Mouse (Mus musculus) gastrocnemius, postnatal 36 days (tissue): ENCODE measurements at regions not wholly inside any gene's neighbourhood (a gene's known extent, or its start where the extent isn't known, plus 50 kb on each side); places are given as distances from the start of the nearest gene placed in this dataset.

Source experiments
- DNase-seq, 2 experiments: peaks; one replicate each; pipeline ENCODE4 v3.0.0; 2022
- intact Hi-C: fragments of 180-260 bp; cut with DNase I; formaldehyde crosslinking; loops from one replicate; pipeline ENCODE4 v1.15.1; 2025

GRCm38 (mm10) chr1:133549816-133550215 lies 60.3 kb downstream of the Snrpe start:
- no peak for DNase-seq
- intact Hi-C loops: no loop called here

GRCm38 (mm10) chr1:133548971-133549370 lies 61.1 kb downstream of the Snrpe start:
- intact Hi-C loops: no loop called here
- no peak for DNase-seq

GRCm38 (mm10) chr1:133547541-133547940 lies 62.5 kb downstream of the Snrpe start:
- no peak for DNase-seq
- intact Hi-C loops: no loop called here

- intact Hi-C loops: no loop called here
- DNase-seq: no peak
Measured at GRCm38 (mm10) chr1:133544996-133545395, 65.1 kb downstream of the Snrpe start.

DNA sequence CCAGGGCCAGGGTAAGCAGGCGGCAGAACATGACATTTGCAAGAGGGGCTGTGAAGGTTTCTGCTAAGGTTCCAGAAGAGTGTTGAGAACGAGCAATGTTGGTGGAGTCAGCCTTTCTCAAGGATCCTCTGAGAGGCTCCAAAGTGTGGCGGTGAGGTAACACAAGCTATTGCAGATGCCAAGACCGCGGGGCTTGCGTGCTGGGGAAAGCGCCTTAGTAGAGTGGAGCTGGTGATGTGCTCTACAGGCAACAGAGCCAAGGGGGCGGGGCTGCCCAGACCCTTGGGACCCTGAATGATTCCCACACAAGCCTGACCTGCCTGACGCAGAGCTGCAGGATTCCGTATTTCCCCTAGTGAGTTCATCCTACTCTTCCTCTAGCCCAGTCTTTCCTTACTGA lies 66.3 kb downstream of the Snrpe start:
- intact Hi-C loops: no loop called here
- DNase-seq: no peak

DNA sequence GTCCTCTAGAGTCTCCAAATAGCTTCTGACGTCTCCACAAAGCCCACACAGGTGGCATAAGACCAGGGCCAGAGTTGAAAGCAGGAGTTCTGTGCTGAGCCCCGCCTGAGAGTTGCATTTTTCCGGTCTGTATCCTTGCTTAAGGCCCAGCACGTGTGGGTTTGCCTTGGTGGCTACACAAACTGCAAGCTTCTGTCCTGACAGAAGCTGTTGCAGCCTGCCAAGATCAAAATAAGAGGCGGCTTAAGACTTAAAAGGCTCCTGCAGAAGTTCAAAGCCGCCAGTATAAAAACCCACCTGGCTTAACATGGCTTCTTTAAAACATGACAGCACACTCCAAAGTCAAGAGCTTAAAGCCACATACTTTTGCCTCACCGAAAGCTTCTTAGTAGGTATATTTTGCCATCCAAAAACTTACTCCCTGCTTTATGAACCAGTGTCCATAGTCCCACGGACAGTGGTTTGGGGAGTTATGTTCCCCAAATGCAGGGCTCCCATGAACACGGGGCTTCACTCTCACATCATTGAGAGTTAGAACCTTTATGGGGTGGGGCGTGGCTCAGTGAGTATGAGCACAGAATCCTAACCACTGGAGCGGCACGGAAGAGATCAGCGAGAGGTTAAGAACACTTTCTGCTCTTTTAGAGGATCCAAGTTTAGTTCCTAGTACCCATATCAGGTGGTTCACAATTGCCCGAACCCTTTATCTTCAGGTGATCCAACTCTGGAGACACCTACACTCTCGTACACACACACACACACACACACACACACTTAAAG lies 67.9 kb downstream of the Snrpe start:
- intact Hi-C loops: no loop called here
- no peak for DNase-seq

DNA sequence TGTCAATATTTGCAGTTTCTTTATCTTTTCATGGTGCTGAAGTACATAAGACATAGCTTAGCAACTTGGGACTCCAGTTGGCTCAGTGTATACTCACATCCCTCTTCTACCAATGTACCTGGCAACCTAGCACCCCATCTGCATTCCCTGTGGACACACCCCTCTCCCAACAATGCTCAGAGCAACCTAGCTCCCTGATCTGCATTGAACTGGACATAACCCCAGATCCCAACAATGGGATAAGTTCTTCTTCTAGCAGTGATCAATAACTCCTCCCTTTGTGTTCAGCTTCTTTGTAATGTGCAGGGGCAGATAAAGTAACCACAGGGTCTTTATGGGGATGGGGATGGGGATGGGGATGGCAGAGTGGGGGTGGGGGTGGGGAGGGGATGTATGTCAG lies 79.4 kb downstream of the Snrpe start:
- DNase-seq: no peak
- intact Hi-C loops: no loop called here

GRCm38 (mm10) chr1:133529817-133530216 lies 80.3 kb downstream of the Snrpe start:
- intact Hi-C loops: no loop called here
- no peak for DNase-seq

- intact Hi-C loops: no loop called here
- DNase-seq: no peak
Measured at GRCm38 (mm10) chr1:133527651-133528385, 82.3 kb downstream of the Snrpe start.

DNA sequence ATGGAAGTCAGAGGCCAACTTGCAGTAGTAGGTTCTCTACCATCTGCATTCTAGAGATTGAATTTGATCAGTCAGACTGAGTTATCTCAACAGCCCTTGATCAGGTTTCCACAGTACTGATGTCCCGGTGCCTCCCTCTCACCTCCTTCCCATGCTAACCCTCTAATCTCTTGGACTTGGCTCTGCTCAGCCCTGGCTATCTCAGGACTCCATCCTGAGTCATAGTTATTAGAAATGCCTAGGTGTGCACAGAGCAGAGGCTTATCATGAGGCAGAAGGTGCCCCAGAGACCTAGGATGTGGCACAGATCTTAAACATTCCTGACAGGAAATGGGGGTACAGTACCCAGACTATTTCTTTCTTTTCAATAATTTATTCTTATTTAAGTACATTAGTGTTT lies 87.3 kb downstream of the Snrpe start:
- intact Hi-C loops: no loop called here
- no peak for DNase-seq

DNA sequence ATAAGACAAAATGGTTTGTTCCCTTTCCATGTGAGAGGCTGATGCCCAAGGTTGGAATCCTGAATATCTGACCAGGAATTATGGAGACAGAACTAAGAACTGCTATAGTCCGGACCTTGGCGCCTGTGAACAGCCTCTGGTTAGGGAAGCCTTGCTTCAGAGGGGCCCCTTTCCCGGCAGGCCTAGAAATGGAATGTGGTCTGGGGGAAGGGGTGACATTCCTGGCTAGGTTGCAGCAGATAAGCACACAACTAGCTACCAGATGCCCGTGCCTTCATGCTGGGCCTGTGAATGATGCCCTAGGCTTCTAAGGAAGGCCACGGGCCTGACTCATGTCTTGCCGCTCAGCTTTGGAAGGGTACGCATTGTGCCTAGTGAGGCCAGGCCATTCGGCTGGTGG lies 89.4 kb downstream of the Snrpe start:
- intact Hi-C loops: no loop called here
- no peak for DNase-seq

- intact Hi-C loops: no loop called here
- DNase-seq: no peak
Measured at GRCm38 (mm10) chr1:133517020-133517419, 92.8 kb upstream of the Sox13 start.

GRCm38 (mm10) chr1:133504116-133504515 lies 79.9 kb upstream of the Sox13 start:
- intact Hi-C loops: no loop called here
- DNase-seq: no peak

DNA sequence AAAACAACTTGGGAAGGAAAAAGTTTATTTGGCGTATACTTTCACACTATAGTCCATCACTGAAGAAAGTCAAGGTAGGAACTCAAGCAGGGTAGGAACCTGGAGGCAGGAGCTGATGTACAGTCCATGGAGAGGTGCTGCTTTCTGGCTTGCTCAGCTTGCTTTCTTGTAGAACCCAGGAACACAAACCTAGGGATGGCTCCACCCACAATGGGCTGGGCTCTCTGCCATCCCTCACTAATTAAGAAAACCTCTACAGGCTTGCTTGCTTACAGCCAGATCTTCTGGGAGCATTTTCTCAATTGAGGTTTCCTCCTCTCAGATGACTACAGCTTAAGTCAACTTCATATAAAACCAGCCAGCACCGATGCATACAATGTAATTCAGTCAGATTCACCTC lies 79.2 kb upstream of the Sox13 start:
- intact Hi-C loops: no loop called here
- no peak for DNase-seq

DNA sequence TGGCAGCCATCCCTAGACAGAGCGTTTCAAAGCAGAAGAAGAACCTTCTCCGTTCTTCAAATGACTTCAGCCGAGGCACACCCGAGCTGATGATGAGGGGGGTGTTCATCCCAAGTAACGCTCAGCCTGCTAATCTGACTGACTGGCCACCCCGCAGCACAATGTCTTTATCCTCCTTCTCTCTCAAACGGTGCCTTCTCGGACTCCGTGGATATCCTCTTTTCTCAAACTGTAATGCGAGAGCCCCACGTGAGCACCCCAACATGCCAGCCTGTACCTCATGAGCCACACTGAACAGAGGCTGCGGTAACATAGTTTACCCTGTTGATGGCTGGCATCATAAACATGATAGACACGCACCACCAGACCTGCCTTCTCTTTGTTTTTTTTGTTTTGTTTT lies 76.8 kb upstream of the Sox13 start:
- intact Hi-C loops: no loop called here
- no peak for DNase-seq

DNA sequence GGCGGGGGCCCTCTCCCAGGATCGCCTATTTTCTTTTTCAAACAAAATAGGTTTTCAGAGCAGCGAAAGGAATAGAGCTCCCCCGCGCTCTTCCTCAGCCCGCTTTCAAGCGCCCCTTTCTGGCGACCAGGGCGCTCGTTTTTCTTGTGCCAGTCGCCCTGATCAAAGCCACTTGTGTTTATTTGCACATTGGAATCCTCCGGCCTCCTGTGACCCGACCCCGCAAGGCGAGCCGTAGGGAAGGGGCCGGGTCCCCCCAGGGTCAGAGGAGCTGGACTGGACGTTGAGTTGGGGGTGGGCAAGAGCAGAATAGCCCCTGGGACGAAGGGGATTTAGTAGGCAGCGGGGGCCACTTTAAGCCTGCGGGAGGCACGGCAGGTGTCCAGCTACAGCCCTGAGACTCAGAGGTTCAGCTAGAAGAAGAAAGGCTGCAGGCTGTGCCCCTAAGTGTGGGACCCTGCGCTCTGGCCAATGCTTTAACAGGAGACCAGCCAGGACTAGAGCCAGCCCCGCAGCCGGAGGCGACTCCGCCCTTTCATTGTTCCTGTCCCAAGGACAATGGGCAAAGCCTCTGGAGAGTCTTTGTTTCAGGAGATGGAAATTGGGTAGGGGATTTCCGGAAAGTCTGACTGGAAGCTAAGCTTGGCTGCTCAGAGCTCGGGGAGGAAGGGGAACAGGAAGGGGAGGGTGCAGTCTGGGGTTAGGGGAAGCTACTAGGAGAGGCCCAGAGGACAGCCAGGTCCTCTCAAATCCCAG lies 69.0 kb upstream of the Sox13 start:
- intact Hi-C loops: no loop called here
- DNase-seq: peak; percentile 30 to 38

- intact Hi-C loops: no loop called here
- peak; percentile 19 for DNase-seq
Measured at GRCm38 (mm10) chr1:133492291-133492985, 68.3 kb upstream of the Sox13 start.

- DNase-seq: no peak
- intact Hi-C loops: no loop called here
Measured at GRCm38 (mm10) chr1:133491857-133492290, 67.7 kb upstream of the Sox13 start.

DNA sequence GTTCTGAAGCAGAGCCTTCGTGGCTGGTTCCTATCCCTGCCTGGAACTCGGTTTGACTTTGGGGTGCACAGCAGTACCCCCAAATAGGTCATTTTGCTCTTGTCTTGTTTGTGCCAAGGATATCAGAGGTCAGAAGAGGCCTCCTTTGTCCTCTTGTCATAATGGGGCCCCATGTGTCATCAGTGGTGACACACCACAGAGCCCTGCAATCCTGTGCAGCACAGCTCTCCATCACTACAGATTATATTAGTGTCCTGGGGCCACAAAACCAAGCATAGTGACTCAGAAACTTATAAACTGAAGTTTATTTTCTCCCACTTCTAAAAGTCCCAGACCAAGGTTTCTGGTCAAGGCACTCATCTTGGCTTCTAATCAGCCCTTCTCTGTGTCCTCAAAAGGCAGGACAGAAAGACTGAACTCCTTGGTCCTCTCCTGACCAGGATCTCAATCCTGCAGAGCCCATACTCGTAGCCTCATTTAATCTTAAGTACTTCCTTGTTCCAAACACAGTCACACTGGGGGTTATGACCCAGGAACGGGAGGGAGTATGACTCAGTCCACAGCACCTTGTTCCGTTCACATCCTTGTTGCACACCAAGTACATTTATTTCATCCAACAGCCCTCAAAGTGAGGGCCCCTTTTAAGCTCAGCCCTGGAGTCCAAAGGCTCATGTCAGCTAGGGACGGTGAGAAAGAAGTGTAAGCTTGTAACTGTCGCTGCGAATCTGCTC lies 63.2 kb upstream of the Sox13 start:
- DNase-seq: no peak

DNA sequence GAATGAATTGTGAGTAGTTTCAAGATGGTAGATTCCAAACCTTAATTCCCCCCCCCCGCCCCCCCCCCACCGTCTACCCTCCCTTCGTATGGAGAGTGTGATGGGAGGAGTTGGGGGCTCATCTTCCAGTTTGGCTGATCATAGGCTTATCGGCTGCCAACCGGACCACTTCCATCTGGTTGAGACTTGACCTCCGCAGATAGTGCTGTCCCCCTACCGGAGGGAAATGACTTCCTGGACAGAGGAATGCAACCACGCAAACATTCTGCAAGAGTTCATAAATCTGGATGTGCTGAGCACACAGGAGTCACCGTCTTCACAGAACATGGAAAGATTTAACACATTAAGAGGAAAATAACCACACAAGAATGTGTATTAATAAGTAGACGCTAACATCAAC lies 62.2 kb upstream of the Sox13 start:
- intact Hi-C loops: no loop called here
- no peak for DNase-seq

More for the DNA sequence above, 63.2 kb upstream of the Sox13 start:
- intact Hi-C loops: no loop called here
